Mouse (Mus musculus): ENCODE results near the gene Cldn10.

DNA sequence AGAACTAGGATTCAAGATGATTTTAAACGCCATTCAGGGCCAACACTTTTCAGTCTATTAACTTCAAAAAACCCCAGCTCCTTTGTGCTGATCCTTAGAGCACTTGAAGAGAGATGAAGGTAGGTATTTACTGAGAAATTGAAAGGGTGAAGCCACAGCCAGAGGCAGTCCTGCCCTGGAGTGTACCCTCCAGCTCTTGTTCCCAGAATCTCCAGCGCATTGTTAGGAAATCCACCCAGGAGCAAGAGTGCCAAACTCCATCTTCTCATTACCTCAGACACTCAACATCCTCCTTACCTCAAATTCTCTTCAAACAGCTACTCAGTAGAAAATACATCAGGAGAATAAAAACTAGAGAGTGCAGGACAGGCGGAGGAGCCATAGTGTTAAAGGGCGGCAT lies 35.1 kb downstream of the Cldn10 start:
- TF ChIP-seq CTCF (IDR thresholded peaks at IDR 0.05; ENCODE audit: extremely low read depth, insufficient read depth, insufficient read length, insufficient replicate concordance), result no peak
- TF ChIP-seq POLR2A (IDR thresholded peaks at IDR 0.05; ENCODE audit: low read depth, low read length), result no peak

All from spleen, adult 2 months (tissue).